Mouse (Mus musculus) lung, postnatal 0 days (tissue): Measurements from ENCODE around the gene Aldoc.

ENCODE experiments used
- CTCF ChIP-seq: IDR thresholded peaks from 2 replicates; pipeline ENCODE4 v1.5.1; 2016; ENCODE audit warnings: antibody characterized with exemption, mild to moderate bottlenecking
- EP300 ChIP-seq: IDR thresholded peaks from 2 replicates; pipeline ENCODE4 v1.6.1; 2016; ENCODE audit warnings: antibody characterized with exemption, mild to moderate bottlenecking, control low read depth

DNA sequence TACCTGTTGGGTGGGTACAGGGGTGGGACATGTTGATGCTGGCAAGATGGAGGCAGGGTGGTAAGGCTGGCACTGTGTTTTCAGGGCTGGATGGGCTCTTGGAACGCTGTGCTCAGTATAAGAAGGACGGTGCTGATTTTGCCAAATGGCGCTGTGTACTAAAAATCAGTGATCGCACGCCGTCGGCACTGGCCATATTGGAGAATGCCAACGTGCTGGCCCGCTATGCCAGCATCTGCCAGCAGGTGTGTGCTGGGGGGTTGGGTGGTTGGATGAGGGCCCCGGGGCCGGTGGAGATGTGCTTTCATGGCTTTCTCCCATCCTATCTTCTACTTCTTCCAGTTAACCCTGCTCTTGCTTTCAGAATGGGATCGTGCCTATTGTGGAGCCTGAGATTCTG lies 2.2 kb downstream of the Aldoc start:
- TF ChIP-seq CTCF (no peak), EP300 (no peak)
